Mouse (Mus musculus) stomach, embryonic 14.5 days (tissue): ENCODE results near the gene Pgm2l1. TPM values are rescaled to one million over a fixed set of nuclear protein-coding genes. Genes with fewer than 3 reads are reported as not detected.

Experiments
- ATAC-seq: fragments of 200-750 bp; cut with Nextera tagmentation; 2 replicates; pipeline ENCODE4 v1.8.0; 2017; ENCODE audit warnings: low read depth, moderate TSS enrichment; ENCODE audit not compliant: insufficient number of reproducible peaks, insufficient read depth, low FRiP score
- H3K27ac ChIP-seq: fragments of 300-500 bp; sonication (generic); 2 replicates; pipeline ENCODE4 v1.5.1; 2014; ENCODE audit warnings: mild to moderate bottlenecking, low read length, moderate library complexity, mixed read lengths
- H3K27me3 ChIP-seq: fragments of 300-500 bp; sonication (generic); 2 replicates; pipeline ENCODE4 v1.6.1; 2014; ENCODE audit warnings: low read length, control low read depth, mixed read lengths; ENCODE audit not compliant: control insufficient read depth, insufficient read depth
- H3K36me3 ChIP-seq: fragments of 300-500 bp; sonication (generic); 2 replicates; pipeline ENCODE4 v1.6.1; 2014; ENCODE audit warnings: mild to moderate bottlenecking, control low read depth, low read length, moderate library complexity, mixed read lengths; ENCODE audit not compliant: control insufficient read depth, insufficient read depth
- H3K4me1 ChIP-seq: fragments of 300-500 bp; sonication (generic); 2 replicates; pipeline ENCODE4 v1.6.1; 2014; ENCODE audit warnings: low read length, control low read depth, mixed read lengths; ENCODE audit not compliant: control insufficient read depth, insufficient read depth
- H3K4me2 ChIP-seq: fragments of 300-500 bp; sonication (generic); replicated peaks from 2 replicates; pipeline ENCODE4 v1.6.1; 2014; ENCODE audit warnings: low read depth, low read length, control low read depth
- H3K4me3 ChIP-seq: fragments of 300-500 bp; sonication (generic); 2 replicates; pipeline ENCODE4 v1.5.1; 2014; ENCODE audit warnings: low read depth, low read length, control low read depth
- H3K9ac ChIP-seq: fragments of 300-500 bp; sonication (generic); replicated peaks from 2 replicates; pipeline ENCODE4 v1.6.1; 2014; ENCODE audit warnings: low read depth, mild to moderate bottlenecking, control low read depth, low read length, moderate library complexity, mixed read lengths
- H3K9me3 ChIP-seq: fragments of 300-500 bp; sonication (generic); 2 replicates; pipeline ENCODE4 v1.6.1; 2016; ENCODE audit warnings: low read depth, low read length, control low read depth; ENCODE audit not compliant: control insufficient read depth
- WGBS: fragments of 180-500 bp; shearing (Covaris S2); extraction: QIAGEN DNeasy Blood & Tissue Kit; methylation state at CpG from one replicate; pipeline ENCODE4 v1.1.7; 2014; 5-methylcytosine and 5-hydroxymethylcytosine counted together
- polyA plus RNA-seq: library from polyadenylated mRNA; unstranded; fragments of >200 nt; fragmentation: Nextera tagmentation; extraction: Ambion mirVana; gene quantifications from 2 replicates; pipeline ENCODE4 v1.2.1, GENCODE M21; 2014

Gene Pgm2l1
- polyA plus RNA-seq, 1 experiment from 2014 or later: 4.6 TPM

- Histone ChIP-seq H3K9me3 (no peaks in the 10 kb centered on the region), H3K4me1 (0 out of 2 replicates have a peak, but pooled peaks cover 7% of the 10 kb centered on the region), H3K27ac (no peak overlapping the region), H3K27me3 (no peaks in the 10 kb centered on the region), H3K9ac (no peak overlapping the region), H3K4me2 (no peak overlapping the region), H3K4me3 (no peak overlapping the region), H3K36me3 (no peaks in the 10 kb centered on the region)
- ATAC-seq: no peak
- WGBS: 78% methylated on average over 6 of the region's 6 CpGs
These were observed 80.9 kb downstream of the Pgm2l1 start for GRCm38 (mm10) chr7:100307872-100308653.

GRCm38 (mm10) chr7:100309216-100309615 is 82.0 kb downstream of the Pgm2l1 start:
- H3K27ac ChIP-seq: peak overlapping the region; percentile 33; the same call in 1 of the 2 replicates
- ATAC-seq: no peak
- H3K36me3 ChIP-seq: no peaks in the 10 kb centered on the region
- no peaks in the 10 kb centered on the region for H3K27me3 ChIP-seq
- 47% methylated on average over 1 of the region's 1 CpGs for WGBS
- no peak overlapping the region for H3K4me2 ChIP-seq
- H3K9me3 ChIP-seq: no peaks in the 10 kb centered on the region
- H3K9ac ChIP-seq: no peak overlapping the region
- no peak overlapping the region for H3K4me3 ChIP-seq
- 0 out of 2 replicates have a peak, but pooled peaks cover 7% of the 10 kb centered on the region for H3K4me1 ChIP-seq

- H3K9me3 ChIP-seq: no peaks in the 10 kb centered on the region
- ATAC-seq: no peak
- H3K27me3 ChIP-seq: no peaks in the 10 kb centered on the region
- H3K27ac ChIP-seq: no peak overlapping the region
- H3K4me1 ChIP-seq: 0 out of 2 replicates have a peak, but pooled peaks cover 7% of the 10 kb centered on the region
- WGBS: 42% methylated on average over 6 of the region's 6 CpGs
- no peak overlapping the region for H3K4me3 ChIP-seq
- H3K36me3 ChIP-seq: no peaks in the 10 kb centered on the region
- no peak overlapping the region for H3K9ac ChIP-seq
- H3K4me2 ChIP-seq: no peak overlapping the region
These were observed 82.5 kb downstream of the Pgm2l1 start for GRCm38 (mm10) chr7:100309679-100310078.

GRCm38 (mm10) chr7:100310290-100310689 is 83.1 kb downstream of the Pgm2l1 start:
- WGBS: 76% methylated on average over 12 of the region's 12 CpGs
- no peaks in the 10 kb centered on the region for H3K9me3 ChIP-seq
- no peak overlapping the region for H3K27ac ChIP-seq
- no peak overlapping the region for H3K4me3 ChIP-seq
- no peak overlapping the region for H3K4me2 ChIP-seq
- ATAC-seq: no peak
- H3K4me1 ChIP-seq: 0 out of 2 replicates have a peak, but pooled peaks cover 7% of the 10 kb centered on the region
- H3K9ac ChIP-seq: no peak overlapping the region
- no peaks in the 10 kb centered on the region for H3K27me3 ChIP-seq
- H3K36me3 ChIP-seq: no peaks in the 10 kb centered on the region

- Histone ChIP-seq H3K9ac (no peak overlapping the region), H3K9me3 (no peaks in the 10 kb centered on the region), H3K36me3 (no peaks in the 10 kb centered on the region), H3K4me2 (no peak overlapping the region), H3K27me3 (no peaks in the 10 kb centered on the region), H3K4me3 (no peak overlapping the region), H3K4me1 (0 out of 2 replicates have a peak, but pooled peaks cover 7% of the 10 kb centered on the region), H3K27ac (no peak overlapping the region)
- ATAC-seq: no peak
- WGBS: 86% methylated on average over 4 of the region's 4 CpGs
These were observed 85.5 kb downstream of the Pgm2l1 start for GRCm38 (mm10) chr7:100312716-100313115.

- no peaks in the 10 kb centered on the region for H3K9me3 ChIP-seq
- H3K27ac ChIP-seq: no peak overlapping the region
- no peak for ATAC-seq
- H3K4me2 ChIP-seq: no peak overlapping the region
- no peaks in the 10 kb centered on the region for H3K36me3 ChIP-seq
- 88% methylated on average over 8 of the region's 8 CpGs for whole genome bisulfite sequencing
- no peaks in the 10 kb centered on the region for H3K27me3 ChIP-seq
- no peak overlapping the region for H3K9ac ChIP-seq
- no peak overlapping the region for H3K4me3 ChIP-seq
- no peaks in the 10 kb centered on the region for H3K4me1 ChIP-seq
These were observed 89.7 kb downstream of the Pgm2l1 start for GRCm38 (mm10) chr7:100316924-100317323.

GRCm38 (mm10) chr7:100317534-100317933 is 90.3 kb downstream of the Pgm2l1 start:
- no peaks in the 10 kb centered on the region for H3K4me1 ChIP-seq
- H3K9ac ChIP-seq: no peak overlapping the region
- no peaks in the 10 kb centered on the region for H3K9me3 ChIP-seq
- 91% methylated on average over 5 of the region's 5 CpGs for WGBS
- H3K27me3 ChIP-seq: no peaks in the 10 kb centered on the region
- ATAC-seq: no peak
- no peak overlapping the region for H3K27ac ChIP-seq
- H3K36me3 ChIP-seq: no peaks in the 10 kb centered on the region
- no peak overlapping the region for H3K4me2 ChIP-seq
- H3K4me3 ChIP-seq: no peak overlapping the region

GRCm38 (mm10) chr7:100323721-100324120 is 96.5 kb downstream of the Pgm2l1 start:
- H3K27ac ChIP-seq: no peak overlapping the region
- H3K9ac ChIP-seq: no peak overlapping the region
- H3K4me3 ChIP-seq: no peak overlapping the region
- ATAC-seq: no peak
- H3K4me2 ChIP-seq: no peak overlapping the region
- H3K36me3 ChIP-seq: peaks cover 14% of the 10 kb centered on the region; the same call in 1 of the 2 replicates
- no peaks in the 10 kb centered on the region for H3K4me1 ChIP-seq
- 82% methylated on average over 3 of the region's 3 CpGs for WGBS
- H3K9me3 ChIP-seq: no peaks in the 10 kb centered on the region
- no peaks in the 10 kb centered on the region for H3K27me3 ChIP-seq
